Mouse (Mus musculus) liver, embryonic 16.5 days (tissue): ENCODE measurements around the gene Rpl6. TPM values are rescaled to one million over a fixed set of nuclear protein-coding genes. Genes with fewer than 3 reads are reported as not detected.
A peak's percentile ranks its signal among the peaks of the same experiment; 100 is the strongest.
"Not testable (repeated sequence)": the region's sequence is repeated elsewhere in the genome, so short reads cannot be mapped to it uniquely, and the experiment has no call there.

Experiments used
- ATAC-seq: fragments of 200-750 bp; cut with Nextera tagmentation; 2 replicates; pipeline ENCODE4 v1.8.0; 2017; ENCODE audit warnings: low read depth, mild to moderate bottlenecking, moderate number of reproducible peaks, moderate library complexity
- H3K27ac ChIP-seq: fragments of 300-500 bp; sonication (generic); 2 replicates; pipeline ENCODE4 v1.5.1; 2014; ENCODE audit warnings: mild to moderate bottlenecking, low read length
- H3K27me3 ChIP-seq: fragments of 300-500 bp; sonication (generic); 2 replicates; pipeline ENCODE4 v1.6.1; 2014; ENCODE audit warnings: low read depth, low read length, mixed read lengths; ENCODE audit not compliant: control insufficient read depth, insufficient read depth
- H3K36me3 ChIP-seq: fragments of 300-500 bp; sonication (generic); 2 replicates; pipeline ENCODE4 v1.6.1; 2014; ENCODE audit warnings: mild to moderate bottlenecking; ENCODE audit not compliant: control insufficient read depth, insufficient read depth
- H3K4me1 ChIP-seq: fragments of 300-500 bp; sonication (generic); 2 replicates; pipeline ENCODE4 v1.6.1; 2014; ENCODE audit warnings: low read depth, low read length, mixed read lengths; ENCODE audit not compliant: control insufficient read depth
- H3K4me2 ChIP-seq: fragments of 300-500 bp; sonication (generic); 2 replicates; pipeline ENCODE4 v1.6.1; 2014; ENCODE audit warnings: low read depth, low read length, mixed read lengths
- H3K4me3 ChIP-seq: fragments of 300-500 bp; sonication (generic); 2 replicates; pipeline ENCODE4 v1.5.1; 2014; ENCODE audit warnings: low read depth, mild to moderate bottlenecking, low read length
- H3K9ac ChIP-seq: fragments of 300-500 bp; sonication (generic); 2 replicates; pipeline ENCODE4 v1.6.1; 2014; ENCODE audit warnings: low read depth, low read length
- H3K9me3 ChIP-seq: fragments of 300-500 bp; sonication (generic); replicated peaks from 2 replicates; pipeline ENCODE4 v1.6.1; 2016; ENCODE audit warnings: low read length; ENCODE audit not compliant: control insufficient read depth
- WGBS: fragments of 180-500 bp; shearing (Covaris S2); extraction: QIAGEN DNeasy Blood & Tissue Kit; methylation state at CpG from one replicate; pipeline ENCODE4 v1.1.7; 2014; ENCODE audit not compliant: insufficient replicate concordance; 5-methylcytosine and 5-hydroxymethylcytosine counted together
- polyA plus RNA-seq: library from polyadenylated mRNA; unstranded; fragments of >200 nt; fragmentation: Nextera tagmentation; extraction: Ambion mirVana; gene quantifications from 2 replicates; pipeline ENCODE4 v1.2.1, GENCODE M21; 2015

The Rpl6 gene
- polyA plus RNA-seq, 1 experiment from 2014 or later = 278 TPM

DNA sequence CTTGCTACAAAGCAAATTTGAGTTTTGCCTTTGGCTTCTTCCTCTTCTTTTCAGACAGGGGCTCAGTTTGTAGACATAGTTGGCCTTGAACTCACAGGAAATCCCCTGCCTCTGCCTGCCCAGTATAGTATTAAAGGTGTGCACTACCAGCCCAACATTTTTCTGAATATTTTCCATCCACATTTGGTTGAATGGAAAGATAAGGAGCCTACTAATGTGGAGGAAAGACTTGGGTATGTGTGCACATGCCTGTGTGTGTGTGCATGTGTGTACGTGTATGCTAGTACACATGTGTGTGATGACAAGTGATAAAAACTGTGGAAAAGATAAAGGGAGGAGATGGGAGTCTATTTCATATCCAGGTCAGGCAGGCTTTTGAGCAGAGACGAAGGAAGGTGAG, 21.6 kb downstream of the Rpl6 start:
- no peak; the same call in 1 of the 2 replicates for ATAC-seq
- Histone ChIP-seq H3K9me3 (no peaks in the 10 kb centered on the region), H3K4me2 (peak overlapping the region; percentile 41), H3K27ac (peak overlapping the region; percentile 82), H3K4me3 (peak overlapping the region; percentile 7; the same call in 1 of the 2 replicates), H3K9ac (peak overlapping the region; percentile 2), H3K36me3 (peaks cover 15% of the 10 kb centered on the region), H3K4me1 (peaks cover 58% of the 10 kb centered on the region), H3K27me3 (no peaks in the 10 kb centered on the region)
- WGBS = 41% methylated on average over 2 of the region's 2 CpGs

DNA sequence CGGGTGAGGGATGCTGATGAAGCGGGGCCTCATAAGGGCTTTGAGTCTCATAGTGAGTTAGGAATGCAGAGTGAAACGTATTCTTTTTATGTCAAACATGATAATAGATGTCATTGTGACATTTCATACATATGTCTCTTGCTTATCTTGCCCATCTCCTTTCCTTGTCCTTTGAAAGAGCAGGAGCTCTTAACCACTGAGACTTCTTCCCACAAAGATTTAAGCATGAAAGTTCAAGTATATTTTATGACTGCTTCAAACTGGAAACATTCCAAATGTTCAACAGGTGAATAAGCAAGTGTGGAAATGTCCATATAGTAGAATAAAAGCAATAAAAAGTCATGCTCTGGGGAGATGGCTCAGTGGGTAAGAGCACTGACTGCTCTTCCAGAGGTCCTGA, 22.1 kb downstream of the Rpl6 start:
- Histone ChIP-seq H3K4me1 (peaks cover 60% of the 10 kb centered on the region), H3K36me3 (peaks cover 15% of the 10 kb centered on the region), H3K27ac (peak overlapping the region; percentile 82), H3K27me3 (no peaks in the 10 kb centered on the region), H3K4me3 (no peak overlapping the region), H3K4me2 (0 out of 2 replicates have a peak overlapping the region, but pooled peaks have one; percentile 41), H3K9me3 (no peaks in the 10 kb centered on the region), H3K9ac (peak overlapping the region; percentile 2)
- 50% methylated on average over 3 of the region's 3 CpGs for WGBS
- ATAC-seq = no peak

DNA sequence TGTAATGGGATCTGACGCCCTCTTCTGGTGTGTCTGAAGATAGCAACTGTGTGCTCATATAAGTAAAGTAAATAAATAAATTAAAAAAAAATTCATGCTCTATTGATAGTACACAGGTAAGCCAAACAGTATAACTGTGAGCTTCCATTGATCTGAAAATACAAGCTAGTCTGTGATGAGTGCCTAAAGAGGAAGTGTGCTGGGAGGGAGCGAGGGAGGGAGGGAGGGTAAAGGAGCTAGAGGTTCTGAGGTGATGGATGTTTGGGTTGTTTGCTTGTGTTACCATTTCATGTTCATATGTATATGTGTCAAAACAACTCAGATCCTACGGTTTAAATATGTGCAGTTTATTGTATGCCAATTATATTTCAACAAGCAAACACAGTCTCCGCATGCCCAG, 22.6 kb downstream of the Rpl6 start:
- Histone ChIP-seq H3K9me3 (no peaks in the 10 kb centered on the region), H3K27ac (peak overlapping the region; percentile 56; the same call in 1 of the 2 replicates), H3K4me2 (peak overlapping the region; percentile 7; the same call in 1 of the 2 replicates), H3K36me3 (peaks cover 15% of the 10 kb centered on the region), H3K4me1 (peaks cover 62% of the 10 kb centered on the region), H3K27me3 (no peaks in the 10 kb centered on the region), H3K4me3 (no peak overlapping the region), H3K9ac (no peak overlapping the region)
- WGBS = 81% methylated on average over 4 of the region's 4 CpGs
- ATAC-seq = no peak

DNA sequence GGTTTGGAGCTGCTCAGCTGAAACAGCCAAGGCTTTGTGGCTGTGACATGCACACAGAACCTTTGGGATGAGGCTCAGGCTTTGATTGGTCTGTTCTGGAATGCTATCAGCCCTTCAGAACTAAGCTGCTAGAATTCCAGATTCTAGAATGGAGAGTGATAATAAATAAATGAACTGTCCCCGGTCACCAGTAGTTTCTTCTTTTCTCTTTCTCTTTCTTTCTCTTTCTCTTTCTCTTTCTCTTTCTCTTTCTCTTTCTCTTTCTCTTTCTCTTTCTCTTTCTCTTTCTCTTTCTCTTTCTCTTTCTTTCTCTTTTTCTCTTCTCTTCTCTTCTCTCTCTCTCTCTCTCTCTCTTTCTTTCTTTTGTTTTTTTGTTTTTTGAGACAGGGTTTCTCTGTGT, 23.0 kb downstream of the Rpl6 start:
- 94% methylated on average over 1 of the region's 1 CpGs for WGBS
- H3K4me3 ChIP-seq, ATAC-seq, H3K9me3 ChIP-seq, H3K9ac ChIP-seq, H3K27me3 ChIP-seq: not testable (repeated sequence)
- Histone ChIP-seq H3K4me1 (peaks cover 67% of the 10 kb centered on the region), H3K4me2 (peak overlapping the region; percentile 7; the same call in 1 of the 2 replicates), H3K27ac (peak overlapping the region; percentile 57), H3K36me3 (peaks cover 15% of the 10 kb centered on the region)

DNA sequence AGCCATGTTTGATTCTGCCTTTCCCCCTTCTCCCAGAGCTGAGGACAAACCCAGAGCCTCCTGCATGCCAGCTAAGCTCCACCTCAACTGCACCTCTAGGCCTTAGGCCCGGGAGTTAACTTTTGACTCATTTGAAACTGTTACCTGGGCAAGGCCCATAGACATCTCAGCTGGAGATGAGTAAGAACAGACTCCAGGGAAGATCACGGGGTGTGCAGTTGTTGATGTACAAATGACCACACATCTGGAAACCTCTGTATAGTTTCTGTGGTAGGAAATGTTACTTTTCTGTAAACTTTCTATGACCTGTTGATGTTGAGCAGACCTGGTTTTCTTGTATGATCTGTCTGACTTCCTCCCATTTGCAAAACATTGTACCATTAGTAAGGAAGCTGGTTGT, 24.9 kb downstream of the Rpl6 start:
- ATAC-seq = no peak
- no peaks in the 10 kb centered on the region for H3K9me3 ChIP-seq
- peaks cover 19% of the 10 kb centered on the region for H3K36me3 ChIP-seq
- 0 out of 2 replicates have a peak overlapping the region, but pooled peaks have one; percentile 32 for H3K27ac ChIP-seq
- H3K4me1 ChIP-seq = peaks cover 82% of the 10 kb centered on the region
- no peak overlapping the region for H3K4me3 ChIP-seq
- H3K4me2 ChIP-seq = no peak overlapping the region
- 0 out of 2 replicates have a peak overlapping the region, but pooled peaks have one; percentile 8 for H3K9ac ChIP-seq
- WGBS = 88% methylated on average over 2 of the region's 2 CpGs
- H3K27me3 ChIP-seq = no peaks in the 10 kb centered on the region

DNA sequence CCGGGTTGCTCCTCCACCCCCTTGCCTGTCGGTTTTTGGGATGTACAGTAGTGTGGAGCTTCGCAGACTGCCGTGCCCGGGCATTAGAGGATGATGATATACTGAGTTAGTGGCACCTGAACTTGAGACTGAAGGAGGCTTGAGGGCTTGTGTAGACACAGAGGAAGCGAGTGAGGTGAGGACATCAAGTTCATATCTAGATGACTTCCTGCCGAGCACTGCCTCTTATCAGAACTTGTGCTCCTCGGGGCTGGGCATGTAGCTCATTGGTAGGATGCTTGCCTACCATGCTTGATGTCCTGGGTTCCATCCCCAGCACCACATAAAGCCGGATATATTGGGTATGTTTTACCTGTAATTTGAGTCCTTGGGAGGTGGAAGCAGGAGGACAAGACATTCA, 26.5 kb downstream of the Rpl6 start:
- WGBS = 52% methylated on average over 9 of the region's 9 CpGs
- Histone ChIP-seq H3K27ac (peak overlapping the region; percentile 91), H3K27me3 (no peaks in the 10 kb centered on the region), H3K9me3 (no peaks in the 10 kb centered on the region), H3K9ac (peak overlapping the region; percentile 62), H3K4me2 (peak overlapping the region; percentile 58), H3K4me1 (peaks cover 85% of the 10 kb centered on the region), H3K4me3 (peak overlapping the region; percentile 41), H3K36me3 (peaks cover 16% of the 10 kb centered on the region)
- ATAC-seq = peak; percentile 64

DNA sequence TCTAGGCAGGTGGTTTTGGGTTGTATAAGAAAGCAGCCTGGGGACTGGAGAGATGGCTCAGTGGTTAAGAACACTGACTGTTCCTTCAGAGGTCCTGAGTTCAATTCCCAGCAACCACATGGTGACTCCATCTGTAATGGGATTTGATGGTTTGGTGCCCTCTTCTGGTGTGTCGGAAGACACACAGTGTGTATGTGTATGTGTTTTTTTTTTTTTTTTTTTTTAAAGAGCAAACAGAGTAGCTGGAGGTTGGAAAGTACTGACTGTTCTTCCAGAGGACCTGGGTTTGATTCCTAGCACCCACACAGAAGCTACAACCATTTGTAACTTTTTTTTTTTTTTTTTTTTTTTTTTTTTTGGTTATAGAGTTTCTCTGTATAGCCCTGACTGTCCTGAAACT, 28.5 kb downstream of the Rpl6 start:
- Histone ChIP-seq H3K4me3 (no peak overlapping the region), H3K27ac (peak overlapping the region; percentile 98), H3K9me3 (no peaks in the 10 kb centered on the region), H3K27me3 (no peaks in the 10 kb centered on the region), H3K9ac (no peak overlapping the region), H3K4me1 (peaks cover 84% of the 10 kb centered on the region), H3K4me2 (no peak overlapping the region), H3K36me3 (peaks cover 16% of the 10 kb centered on the region)
- ATAC-seq = no peak
- WGBS = 82% methylated on average over 1 of the region's 1 CpGs

DNA sequence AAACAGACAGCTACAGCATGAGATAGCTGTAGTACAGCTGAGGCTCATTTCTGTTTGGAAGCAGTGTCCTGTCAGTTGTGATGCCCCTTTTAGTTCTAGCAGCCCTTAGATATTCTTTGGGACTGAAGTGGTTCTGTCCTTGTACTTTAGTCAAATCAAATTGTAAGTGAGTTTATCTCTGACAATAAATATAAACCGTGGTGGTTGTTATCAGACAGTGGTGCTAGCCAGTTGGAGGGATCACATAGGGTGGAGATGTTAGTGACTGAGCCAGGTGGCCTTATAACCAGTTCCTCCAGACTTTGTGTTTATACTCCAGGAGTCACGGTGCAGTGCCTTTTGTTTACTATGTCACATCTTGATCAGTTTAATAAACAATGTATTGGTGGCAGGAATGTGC, 29.4 kb downstream of the Rpl6 start:
- H3K9ac ChIP-seq = peak overlapping the region; percentile 65

DNA sequence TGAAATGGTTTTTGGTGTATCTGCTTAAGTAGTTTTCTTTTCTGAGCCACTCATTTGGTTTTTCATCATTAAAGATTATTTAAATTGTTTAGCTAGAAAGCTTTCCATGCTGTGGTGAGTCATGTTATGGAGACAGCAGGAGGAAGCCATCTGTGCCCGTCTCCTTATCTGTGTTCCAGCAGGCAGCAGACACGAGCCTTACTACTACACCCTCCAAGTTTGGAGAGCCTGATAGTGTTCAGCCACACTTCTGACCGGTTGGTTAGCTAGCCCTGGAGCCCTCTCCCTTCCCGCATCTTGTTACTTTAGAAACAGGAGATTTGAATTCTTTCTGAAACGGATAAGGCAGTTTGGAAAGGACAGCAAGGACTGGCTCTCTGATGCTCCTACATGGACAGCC, 31.9 kb downstream of the Rpl6 start:
- peaks cover 4% of the 10 kb centered on the region; the same call in 1 of the 2 replicates for H3K36me3 ChIP-seq
- H3K4me2 ChIP-seq = peak overlapping the region; percentile 54
- H3K27me3 ChIP-seq = no peaks in the 10 kb centered on the region
- H3K9me3 ChIP-seq = no peaks in the 10 kb centered on the region
- H3K9ac ChIP-seq = peak overlapping the region; percentile 62
- peaks cover 84% of the 10 kb centered on the region for H3K4me1 ChIP-seq
- peak overlapping the region; percentile 98 for H3K27ac ChIP-seq
- peak; percentile 98 for ATAC-seq
- 19% methylated on average over 5 of the region's 5 CpGs for WGBS
- peak overlapping the region; percentile 42 for H3K4me3 ChIP-seq

More for the DNA sequence above, 29.4 kb downstream of the Rpl6 start:
- WGBS = 24% methylated on average over 2 of the region's 2 CpGs
- H3K27me3 ChIP-seq = no peaks in the 10 kb centered on the region
- H3K36me3 ChIP-seq = peaks cover 16% of the 10 kb centered on the region
- H3K9me3 ChIP-seq = no peaks in the 10 kb centered on the region
- H3K27ac ChIP-seq = peak overlapping the region; percentile 98
- H3K4me2 ChIP-seq = peak overlapping the region; percentile 58
- ATAC-seq = peak; percentile 49
- H3K4me3 ChIP-seq = peak overlapping the region; percentile 25; the same call in 1 of the 2 replicates
- peaks cover 87% of the 10 kb centered on the region for H3K4me1 ChIP-seq
